Mouse (Mus musculus) gastrocnemius, adult 8-10 months (tissue): ENCODE data around the gene Zfp493. TPM values are rescaled to one million over a fixed set of nuclear protein-coding genes. Genes with fewer than 3 reads are reported as not detected.

Experiments
- total RNA-seq, 4 experiments: library from RNA; stranded (reverse); gene quantifications; 2 replicates each; pipeline ENCODE4 v1.2.4; 2022

Gene Zfp493
- total RNA-seq, 4 experiments from 2014 or later, result 3.7 to 5.5 (median 4.4) TPM

Other genes with a start within 250 kb of the Zfp493 start
- gene Zfp748, start 225.9 kb upstream of the Zfp493 start, total RNA-seq, result 1 to 10 TPM; 2.1 to 2.7 (median 2.3) TPM
- gene Zfp729b, start 170.0 kb upstream of the Zfp493 start, total RNA-seq, result 1 to 10 TPM; 2.4 to 3.6 (median 3.3) TPM
- 1 to 10 TPM in 1 of 4 experiments, under 1 TPM in 3; 0.64 to 1.5 (median 0.87) TPM for gene Gm49345, start 141.9 kb upstream of the Zfp493 start, total RNA-seq
- gene Zfp729a, start 141.9 kb upstream of the Zfp493 start, total RNA-seq, result 1 to 10 TPM; 2.1 to 3.6 (median 2.7) TPM
- 1 to 10 TPM; 3.1 to 4.8 (median 3.6) TPM for gene Zfp738, start 92.6 kb upstream of the Zfp493 start, total RNA-seq
- 1 to 10 TPM; 5.6 to 6.2 (median 5.6) TPM for gene Zfp65, start 50.5 kb upstream of the Zfp493 start, total RNA-seq
- gene Zfp85, start 24.5 kb upstream of the Zfp493 start, total RNA-seq, result 1 to 10 TPM; 2.3 to 3.3 (median 2.9) TPM
- gene Zfp273, start 34.0 kb downstream of the Zfp493 start, total RNA-seq, result 1 to 10 TPM; 1.3 to 2.0 (median 1.6) TPM
- 1 to 10 TPM in 3 of 4 experiments, under 1 TPM in 1; 0.59 to 2.0 (median 1.4) TPM for gene Gm10037, start 51.4 kb downstream of the Zfp493 start, total RNA-seq
- gene BC048507, start 83.6 kb downstream of the Zfp493 start, total RNA-seq, result not detected